Mouse (Mus musculus) induced T-regulatory cell, adult 2 months (primary cell): Measurements from ENCODE around the gene Mterf1b.

ENCODE experiments used
- DNase-seq: peaks from one replicate; pipeline ENCODE4 v3.0.0-alpha.2; 2012; ENCODE audit warnings: low read depth

Mterf1b gene

DNA sequence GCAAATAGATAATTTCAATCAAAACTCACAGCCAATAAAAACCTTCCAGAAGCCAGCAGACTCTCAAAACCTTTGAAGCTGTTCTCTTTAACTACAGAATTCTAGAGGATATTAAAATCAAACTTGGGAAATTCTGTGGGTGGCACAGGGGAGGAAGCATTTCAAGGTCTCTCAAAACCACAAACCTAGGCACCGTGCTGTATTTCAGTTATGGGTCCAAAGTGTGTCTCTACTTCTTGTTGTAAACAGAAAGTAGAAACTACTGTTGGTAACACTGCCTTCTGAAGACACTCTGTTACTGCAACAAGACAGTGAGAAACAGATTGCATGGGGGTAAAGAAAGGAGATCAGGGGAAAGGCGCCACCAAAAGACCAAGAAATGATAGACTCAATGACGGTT, 52.8 kb downstream of the Mterf1b start:
- no peak for DNase-seq

DNA sequence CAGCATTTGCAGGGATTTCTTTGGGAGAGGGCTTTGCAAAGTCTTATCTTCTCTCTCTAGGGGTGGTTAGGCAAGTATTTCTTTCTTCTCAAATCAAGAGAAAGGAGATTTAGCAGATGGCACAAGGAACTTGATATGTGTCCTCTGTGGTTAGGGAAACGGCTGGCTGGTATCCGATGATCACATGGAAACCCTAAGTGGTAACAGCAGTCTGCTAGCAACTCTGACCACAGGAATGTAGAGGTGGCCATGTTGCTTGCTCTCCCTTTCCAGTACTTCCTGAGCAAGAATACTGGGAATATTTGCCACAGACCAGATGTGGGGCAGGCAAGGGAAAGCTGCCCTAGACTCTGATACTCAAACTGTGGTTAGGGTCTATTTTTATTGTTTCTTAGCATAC, 53.9 kb downstream of the Mterf1b start:
- DNase-seq: no peak
